Mouse (Mus musculus) liver, embryonic 14.5 days (tissue): ENCODE measurements at regions not wholly inside any gene's neighbourhood (a gene's known extent, or its start where the extent isn't known, plus 50 kb on each side); places are given as distances from the start of the nearest gene placed in this dataset.

Source experiments
- ATAC-seq: fragments of 200-750 bp; cut with Nextera tagmentation; 2 replicates; pipeline ENCODE4 v1.8.0; 2017; ENCODE audit warnings: moderate number of reproducible peaks, mild to moderate bottlenecking, moderate library complexity; ENCODE audit not compliant: insufficient read depth
- DNase-seq, 3 experiments: peaks; one replicate each; pipeline ENCODE4 v3.0.0-alpha.2; 2012 to 2013; ENCODE audit warnings: low read depth in 3 of 3, low spot score in 3 of 3
- H3K27ac ChIP-seq: fragments of 300-500 bp; sonication (generic); 2 replicates; pipeline ENCODE4 v1.5.1; 2014; ENCODE audit warnings: moderate library complexity, mild to moderate bottlenecking, control low read depth, inconsistent platforms
- H3K27me3 ChIP-seq: fragments of 300-500 bp; sonication (generic); 2 replicates; pipeline ENCODE4 v1.6.1; 2014; ENCODE audit warnings: mild to moderate bottlenecking, low read length, moderate library complexity; ENCODE audit not compliant: control insufficient read depth, insufficient read depth
- H3K36me3 ChIP-seq: fragments of 300-500 bp; sonication (generic); replicated peaks from 2 replicates; pipeline ENCODE4 v1.6.1; 2014; ENCODE audit warnings: low read depth; ENCODE audit not compliant: control insufficient read depth, insufficient read depth
- H3K4me1 ChIP-seq, 2 experiments: fragments of 200-500 bp in 1 of 2; fragments of 300-500 bp in 1 of 2; sonication (generic) in 1 of 2; replicated peaks; 2 replicates each; pipeline ENCODE4 v1.6.1; 2012 to 2014; ENCODE audit warnings: antibody characterized with exemption in 1 of 2, inconsistent platforms in 1 of 2, low read length in 1 of 2; ENCODE audit not compliant: control insufficient read depth in 2 of 2, insufficient read depth in 2 of 2
- H3K4me2 ChIP-seq: fragments of 300-500 bp; sonication (generic); 2 replicates; pipeline ENCODE4 v1.6.1; 2014; ENCODE audit warnings: low read depth, mild to moderate bottlenecking, control low read depth, moderate library complexity
- H3K4me3 ChIP-seq, 2 experiments: fragments of 200-500 bp in 1 of 2; fragments of 300-500 bp in 1 of 2; sonication (generic) in 1 of 2; 2 replicates each; pipeline ENCODE4 v1.5.1; 2012 to 2014; ENCODE audit warnings: low read depth in 2 of 2, low read length in 2 of 2, mild to moderate bottlenecking in 2 of 2, control low read depth in 1 of 2, inconsistent platforms in 1 of 2, moderate library complexity in 1 of 2; ENCODE audit not compliant: insufficient read depth in 1 of 2
- H3K9ac ChIP-seq: fragments of 300-500 bp; sonication (generic); replicated peaks from 2 replicates; pipeline ENCODE4 v1.6.1; 2014; ENCODE audit warnings: mild to moderate bottlenecking, control low read depth, moderate library complexity
- H3K9me3 ChIP-seq: fragments of 300-500 bp; sonication (generic); 2 replicates; pipeline ENCODE4 v1.6.1; 2016; ENCODE audit warnings: low read length, mixed read lengths; ENCODE audit not compliant: control insufficient read depth
- CTCF ChIP-seq: IDR thresholded peaks from 2 replicates; pipeline ENCODE4 v1.5.1; 2016; ENCODE audit warnings: antibody characterized with exemption, low read depth, control low read depth
- EP300 ChIP-seq: IDR thresholded peaks from 2 replicates; pipeline ENCODE4 v1.6.1; 2016; ENCODE audit warnings: antibody characterized with exemption, low read depth
- WGBS: fragments of 180-500 bp; shearing (Covaris S2); extraction: QIAGEN DNeasy Blood & Tissue Kit; methylation state at CpG from one replicate; pipeline ENCODE4 v1.1.7; 2014; ENCODE audit not compliant: insufficient replicate concordance; 5-methylcytosine and 5-hydroxymethylcytosine counted together

DNA sequence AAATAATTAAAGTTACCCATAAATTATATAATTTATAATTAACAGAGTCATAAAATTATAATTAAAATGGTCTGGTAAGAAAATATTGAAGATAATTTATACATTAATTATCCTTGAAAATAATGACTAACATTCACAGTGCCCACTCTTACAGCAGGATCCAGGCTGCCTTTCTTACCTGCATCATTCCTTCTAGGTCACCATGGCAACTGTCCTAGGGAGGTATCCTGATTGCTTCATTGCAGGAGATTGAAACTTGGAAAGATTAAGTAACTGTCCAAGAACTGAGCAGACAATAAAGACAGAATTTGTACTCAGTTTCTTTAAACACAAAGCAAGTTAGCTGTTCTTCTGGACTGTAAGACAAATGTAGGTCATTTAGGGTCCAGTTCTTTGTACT is 416.7 kb upstream of the Id2 start:
- Histone ChIP-seq H3K27ac (no peak overlapping the region), H3K9ac (no peak overlapping the region), H3K9me3 (no peaks in the 10 kb centered on the region), H3K36me3 (no peaks in the 10 kb centered on the region), H3K4me1 (no peaks in the 10 kb centered on the region), H3K27me3 (no peaks in the 10 kb centered on the region), H3K4me3 (no peak overlapping the region), H3K4me2 (no peak overlapping the region)
- TF ChIP-seq CTCF (no peak), EP300 (no peak)
- ATAC-seq (no peak), DNase-seq (no peak)

GRCm38 (mm10) chr12:25509666-25510065 is 412.7 kb upstream of the Id2 start:
- no peak overlapping the region for H3K9ac ChIP-seq
- no peaks in the 10 kb centered on the region for H3K36me3 ChIP-seq
- ATAC-seq (no peak), DNase-seq (no peak)
- H3K4me1 ChIP-seq: no peaks in the 10 kb centered on the region
- no peak for TF ChIP-seq EP300
- no peak for TF ChIP-seq CTCF
- H3K4me2 ChIP-seq: no peak overlapping the region
- no peak overlapping the region for H3K27ac ChIP-seq
- 63% methylated on average over 4 of the region's 4 CpGs for WGBS
- no peak overlapping the region for H3K4me3 ChIP-seq
- no peaks in the 10 kb centered on the region for H3K27me3 ChIP-seq
- H3K9me3 ChIP-seq: no peaks in the 10 kb centered on the region

- TF ChIP-seq EP300 (no peak), CTCF (no peak)
- no peak overlapping the region for H3K27ac ChIP-seq
- H3K27me3 ChIP-seq: no peaks in the 10 kb centered on the region
- H3K4me2 ChIP-seq: no peak overlapping the region
- no peaks in the 10 kb centered on the region for H3K36me3 ChIP-seq
- no peak for DNase-seq
- no peaks in the 10 kb centered on the region for H3K4me1 ChIP-seq
- 58% methylated on average over 5 of the region's 5 CpGs for WGBS
- no peak overlapping the region for H3K9ac ChIP-seq
- no peak for ATAC-seq
- no peaks in the 10 kb centered on the region for H3K9me3 ChIP-seq
- no peak overlapping the region for H3K4me3 ChIP-seq
Observed at GRCm38 (mm10) chr12:25493233-25493632, 396.3 kb upstream of the Id2 start.

DNA sequence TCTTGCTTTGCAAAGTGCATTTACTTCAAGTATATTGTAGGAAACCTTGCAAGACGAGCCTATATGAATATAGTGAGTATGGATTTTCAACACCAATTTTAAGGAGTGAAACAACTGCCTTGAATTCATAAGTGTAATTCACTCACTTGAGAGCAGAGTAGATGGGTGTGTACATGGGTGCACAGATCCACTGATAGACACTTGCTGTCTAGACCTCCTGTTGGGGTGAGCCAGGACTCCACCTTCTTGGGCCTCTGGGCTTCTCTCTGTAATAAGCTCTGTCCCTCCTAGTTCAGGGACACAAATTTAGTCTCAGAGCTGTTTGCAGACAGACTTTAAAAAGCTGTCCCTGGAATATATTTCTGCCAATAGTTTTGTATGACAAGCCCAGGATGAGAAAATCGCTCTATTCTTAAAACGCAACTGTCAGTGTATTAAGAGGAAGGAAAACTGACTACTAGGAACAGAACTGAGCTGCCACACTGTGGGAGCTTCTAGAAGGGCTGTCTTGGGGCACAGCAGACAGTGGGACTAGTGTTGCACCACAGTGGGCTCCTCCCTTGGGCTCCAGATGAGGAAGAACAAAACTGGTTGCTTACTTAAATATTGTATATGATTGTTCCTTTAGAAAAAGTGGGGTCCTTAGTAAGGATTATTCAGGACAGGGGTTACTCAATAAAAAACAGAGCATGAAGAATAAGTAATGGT is 395.7 kb upstream of the Id2 start:
- Histone ChIP-seq H3K9me3 (no peaks in the 10 kb centered on the region), H3K4me1 (no peaks in the 10 kb centered on the region), H3K27me3 (no peaks in the 10 kb centered on the region), H3K36me3 (no peaks in the 10 kb centered on the region), H3K27ac (no peak overlapping the region), H3K4me3 (no peak overlapping the region), H3K9ac (no peak overlapping the region), H3K4me2 (no peak overlapping the region)
- ATAC-seq (no peak), DNase-seq (no peak)
- WGBS: 58% methylated on average over 3 of the region's 3 CpGs
- TF ChIP-seq EP300 (no peak), CTCF (no peak)

- Histone ChIP-seq H3K9me3 (no peaks in the 10 kb centered on the region), H3K27ac (no peak overlapping the region), H3K36me3 (no peaks in the 10 kb centered on the region), H3K4me1 (no peaks in the 10 kb centered on the region), H3K9ac (no peak overlapping the region), H3K27me3 (no peaks in the 10 kb centered on the region), H3K4me2 (no peak overlapping the region), H3K4me3 (no peak overlapping the region)
- no peak for TF ChIP-seq CTCF
- TF ChIP-seq EP300: no peak
- 20% methylated on average over 10 of the region's 10 CpGs for WGBS
- no peak for ATAC-seq
- DNase-seq: no peak
Observed at GRCm38 (mm10) chr12:25475180-25475758, 378.3 kb upstream of the Id2 start.
